Mouse (Mus musculus): ENCODE measurements around the gene Hoxa9.

- peak; percentile 56 for TF ChIP-seq CTCF (IDR thresholded peaks at IDR 0.05; ENCODE audit: low read depth)
- TF ChIP-seq EP300 (IDR thresholded peaks at IDR 0.05; ENCODE audit: low read depth), result no peak
These were observed 39.9 kb upstream of the Hoxa9 start for GRCm38 (mm10) chr6:52270494-52271480.

All from heart, postnatal 0 days (tissue).